Mouse (Mus musculus) limb, embryonic 14.5 days (tissue): ENCODE measurements around the gene Gtdc1. TPM values are rescaled to one million over a fixed set of nuclear protein-coding genes. Genes with fewer than 3 reads are reported as not detected.

ENCODE experiments used
- ATAC-seq: fragments of 200-750 bp; cut with Nextera tagmentation; 2 replicates; pipeline ENCODE4 v1.8.0; 2017; ENCODE audit warnings: low read depth, moderate number of reproducible peaks, moderate TSS enrichment; ENCODE audit not compliant: low FRiP score
- DNase-seq: peaks from one replicate; pipeline ENCODE4 v3.0.0-alpha.2; 2015; ENCODE audit warnings: low spot score
- H3K27ac ChIP-seq: fragments of 300-500 bp; sonication (generic); replicated peaks from 2 replicates; pipeline ENCODE4 v1.5.1; 2014; ENCODE audit warnings: low read depth, mild to moderate bottlenecking, low read length, moderate library complexity, mixed read lengths
- H3K27me3 ChIP-seq: fragments of 300-500 bp; sonication (generic); 2 replicates; pipeline ENCODE4 v1.6.1; 2014; ENCODE audit warnings: low read length, mixed read lengths; ENCODE audit not compliant: control insufficient read depth, insufficient read depth
- H3K36me3 ChIP-seq: fragments of 300-500 bp; sonication (generic); 2 replicates; pipeline ENCODE4 v1.6.1; 2014; ENCODE audit warnings: mild to moderate bottlenecking, low read length, moderate library complexity, mixed read lengths; ENCODE audit not compliant: control insufficient read depth, insufficient read depth
- H3K4me1 ChIP-seq: fragments of 300-500 bp; sonication (generic); 2 replicates; pipeline ENCODE4 v1.6.1; 2014; ENCODE audit warnings: antibody characterized with exemption, low read length, mixed read lengths; ENCODE audit not compliant: control insufficient read depth, insufficient read depth
- H3K4me2 ChIP-seq: fragments of 300-500 bp; sonication (generic); replicated peaks from 2 replicates; pipeline ENCODE4 v1.6.1; 2014; ENCODE audit warnings: low read depth, mild to moderate bottlenecking, low read length, moderate library complexity; ENCODE audit not compliant: severe bottlenecking
- H3K4me3 ChIP-seq: fragments of 300-500 bp; sonication (generic); replicated peaks from 2 replicates; pipeline ENCODE4 v1.5.1; 2014; ENCODE audit warnings: low read length
- H3K9ac ChIP-seq: fragments of 300-500 bp; sonication (generic); 2 replicates; pipeline ENCODE4 v1.6.1; 2014; ENCODE audit warnings: mild to moderate bottlenecking, low read depth, low read length, moderate library complexity; ENCODE audit not compliant: severe bottlenecking
- H3K9me3 ChIP-seq: fragments of 300-500 bp; sonication (generic); 2 replicates; pipeline ENCODE4 v1.6.1; 2016; ENCODE audit warnings: low read length; ENCODE audit not compliant: control insufficient read depth
- POLR2A ChIP-seq: fragments of 200-500 bp; IDR thresholded peaks from 2 replicates; pipeline ENCODE4 v1.8.0; 2012; ENCODE audit warnings: inconsistent platforms, mild to moderate bottlenecking, moderate library complexity, borderline replicate concordance; ENCODE audit not compliant: insufficient read depth, insufficient read length; ENCODE audit errors: extremely low read depth
- WGBS: fragments of 180-500 bp; shearing (Covaris S2); extraction: QIAGEN DNeasy Blood & Tissue Kit; methylation state at CpG from one replicate; pipeline ENCODE4 v1.1.7; 2014; 5-methylcytosine and 5-hydroxymethylcytosine counted together
- polyA plus RNA-seq, 2 experiments: library from polyadenylated mRNA; depleted of rRNA in 1 of 2; stranded (reverse) in 1 of 2; unstranded in 1 of 2; fragments of >200 nt; fragmentation: Nextera tagmentation in 1 of 2; extraction: Ambion mirVana in 1 of 2; gene quantifications; 2 replicates each; pipeline versions ENCODE4 v1.2.1 to v1.2.3; 2012 to 2014

Gene Gtdc1
- polyA plus RNA-seq, 2 experiments: 14.3 to 22.9 TPM

GRCm38 (mm10) chr2:44535760-44536159 is 391.7 kb downstream of the Gtdc1 start:
- Histone ChIP-seq H3K9me3 (no peaks in the 10 kb centered on the region), H3K36me3 (no peaks in the 10 kb centered on the region), H3K4me1 (no peaks in the 10 kb centered on the region), H3K27ac (no peak overlapping the region), H3K4me3 (no peak overlapping the region), H3K9ac (no peak overlapping the region), H3K27me3 (no peaks in the 10 kb centered on the region), H3K4me2 (no peak overlapping the region)
- ATAC-seq (no peak), DNase-seq (no peak)
- 90% methylated on average over 11 of the region's 11 CpGs for WGBS
- TF ChIP-seq POLR2A: no peak

DNA sequence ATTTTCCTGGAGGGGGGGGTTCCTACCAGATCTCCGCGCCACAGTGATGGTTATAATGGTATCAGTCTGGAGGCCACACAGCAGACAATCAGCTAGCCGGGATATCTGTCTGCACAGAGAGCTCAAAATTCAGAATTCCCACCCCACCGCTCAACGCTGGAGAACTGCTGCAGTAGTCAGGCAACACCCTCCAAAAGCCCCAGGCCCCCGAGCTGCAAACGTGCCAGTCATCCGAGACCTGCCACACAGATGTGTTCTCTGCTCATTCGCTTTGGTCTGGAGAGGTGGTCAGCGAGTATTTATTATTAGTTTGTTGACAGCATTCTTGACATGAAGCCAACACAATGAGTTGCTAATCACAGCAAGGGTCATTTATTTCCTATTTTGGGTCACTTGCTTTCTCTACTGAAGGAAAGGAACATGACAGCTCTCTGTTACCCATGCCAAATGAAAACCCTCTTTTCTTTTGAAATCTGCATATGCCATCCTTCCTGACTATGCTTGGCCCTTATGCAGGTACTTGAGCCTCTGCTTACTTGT is 392.3 kb downstream of the Gtdc1 start:
- H3K36me3 ChIP-seq: no peaks in the 10 kb centered on the region
- ATAC-seq (no peak), DNase-seq (no peak)
- WGBS: 53% methylated on average over 10 of the region's 10 CpGs
- H3K4me3 ChIP-seq: no peak overlapping the region
- no peak for TF ChIP-seq POLR2A
- H3K9me3 ChIP-seq: no peaks in the 10 kb centered on the region
- H3K27me3 ChIP-seq: no peaks in the 10 kb centered on the region
- H3K9ac ChIP-seq: no peak overlapping the region
- H3K4me1 ChIP-seq: no peaks in the 10 kb centered on the region
- H3K4me2 ChIP-seq: no peak overlapping the region
- no peak overlapping the region for H3K27ac ChIP-seq

DNA sequence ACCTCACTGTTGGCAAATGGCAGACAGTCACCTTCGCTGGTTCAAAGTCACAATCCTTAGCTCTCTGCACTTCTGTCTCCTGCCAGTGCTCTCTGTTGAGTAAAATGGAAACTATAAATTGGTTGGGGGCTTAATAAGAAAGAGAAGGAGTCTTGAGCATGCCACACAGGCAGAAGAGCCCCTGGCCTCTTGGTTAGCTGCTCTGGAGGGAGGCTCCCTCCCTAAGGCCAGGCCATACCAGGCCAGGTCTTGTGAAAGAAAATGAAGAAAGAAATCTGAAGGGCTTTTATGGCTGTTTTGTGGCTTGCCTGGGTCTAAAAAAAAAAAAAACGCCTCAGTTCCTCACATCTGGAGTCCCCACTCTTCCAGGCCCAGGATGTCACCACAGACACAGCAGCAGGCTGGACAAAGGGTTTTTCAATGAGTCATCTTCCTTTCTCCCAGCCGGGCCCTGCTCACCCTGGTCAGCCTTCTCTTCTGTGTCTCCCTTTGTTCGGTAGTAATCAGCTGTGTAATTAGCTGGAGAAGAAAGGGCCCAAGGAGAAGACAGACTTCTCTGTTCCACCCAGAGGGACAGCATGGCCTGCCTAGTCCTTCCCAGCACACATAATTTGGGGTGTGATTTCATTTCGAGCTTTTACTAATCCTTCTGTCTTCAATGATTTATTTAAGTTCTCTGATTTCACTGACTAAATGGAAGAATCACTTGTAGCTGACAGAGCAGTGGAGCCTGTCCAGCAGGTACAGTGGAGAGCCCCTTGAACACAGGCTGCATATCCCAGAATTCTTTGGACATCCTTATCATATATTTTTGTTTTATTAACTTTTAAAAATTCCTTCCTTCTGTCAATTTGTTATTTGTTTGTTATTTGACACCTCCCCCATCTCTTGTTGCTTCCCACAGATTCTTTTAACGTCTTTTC is 401.1 kb downstream of the Gtdc1 start:
- Histone ChIP-seq H3K4me1 (no peaks in the 10 kb centered on the region), H3K4me3 (no peak overlapping the region), H3K4me2 (no peak overlapping the region), H3K27me3 (no peaks in the 10 kb centered on the region), H3K36me3 (no peaks in the 10 kb centered on the region), H3K9me3 (no peaks in the 10 kb centered on the region), H3K27ac (no peak overlapping the region), H3K9ac (no peak overlapping the region)
- WGBS: 25% methylated on average over 6 of the region's 6 CpGs
- TF ChIP-seq POLR2A: no peak
- DNase-seq (no peak), ATAC-seq (no peak)

DNA sequence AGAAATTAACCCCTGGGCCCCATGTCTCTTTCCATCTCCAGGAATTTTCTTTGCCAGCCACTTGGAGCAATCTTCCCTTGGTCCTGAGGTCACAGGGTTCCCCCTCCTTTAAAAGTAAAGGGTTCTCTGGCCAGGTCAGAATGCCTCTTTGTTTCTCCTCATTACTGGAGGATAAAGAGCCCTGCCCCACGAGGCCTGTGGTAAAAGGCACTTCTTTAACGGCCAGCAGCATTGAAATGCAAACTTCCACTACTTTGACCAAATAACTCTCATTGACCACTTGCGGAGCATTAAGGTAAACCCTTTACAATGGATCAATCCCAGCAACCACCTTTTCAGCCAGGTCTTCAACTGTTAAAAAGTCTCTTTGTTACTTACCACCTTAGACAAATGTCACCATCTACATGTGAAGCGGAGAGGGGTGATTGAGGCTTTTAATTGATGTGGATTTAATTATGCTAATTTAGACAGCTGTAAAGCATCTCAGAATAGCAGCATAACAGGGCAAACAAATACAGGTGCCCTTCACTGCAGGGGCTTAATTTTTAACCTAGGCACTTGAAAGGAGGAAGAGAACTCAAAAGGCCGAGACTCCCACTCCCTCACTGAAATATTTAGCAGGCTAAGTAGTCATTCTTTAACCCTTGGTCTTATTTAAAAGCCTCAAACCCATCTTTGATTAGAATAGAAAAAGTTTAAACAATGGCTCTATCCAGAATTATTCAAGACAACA is 402.1 kb downstream of the Gtdc1 start:
- no peaks in the 10 kb centered on the region for H3K9me3 ChIP-seq
- H3K27ac ChIP-seq: no peak overlapping the region
- no peak overlapping the region for H3K9ac ChIP-seq
- ATAC-seq: no peak
- no peaks in the 10 kb centered on the region for H3K36me3 ChIP-seq
- WGBS: 50% methylated on average over 5 of the region's 5 CpGs
- H3K27me3 ChIP-seq: no peaks in the 10 kb centered on the region
- no peak overlapping the region for H3K4me3 ChIP-seq
- no peak overlapping the region for H3K4me2 ChIP-seq
- TF ChIP-seq POLR2A: no peak
- DNase-seq: no peak
- H3K4me1 ChIP-seq: no peaks in the 10 kb centered on the region

- no peaks in the 10 kb centered on the region for H3K4me1 ChIP-seq
- H3K36me3 ChIP-seq: no peaks in the 10 kb centered on the region
- no peak for DNase-seq
- H3K9ac ChIP-seq: no peak overlapping the region
- H3K27ac ChIP-seq: no peak overlapping the region
- TF ChIP-seq POLR2A: no peak
- no peaks in the 10 kb centered on the region for H3K9me3 ChIP-seq
- H3K27me3 ChIP-seq: no peaks in the 10 kb centered on the region
- no peak for ATAC-seq
- H3K4me2 ChIP-seq: no peak overlapping the region
- H3K4me3 ChIP-seq: no peak overlapping the region
- WGBS: 84% methylated on average over 3 of the region's 3 CpGs
Observed at GRCm38 (mm10) chr2:44519236-44519635, 408.2 kb downstream of the Gtdc1 start.
